Mouse (Mus musculus) lung, postnatal 0 days (tissue): Measurements from ENCODE around the gene Pam16. TPM values are rescaled to one million over a fixed set of nuclear protein-coding genes. Genes with fewer than 3 reads are reported as not detected.

Experiments used
- ATAC-seq: fragments of 200-750 bp; cut with Nextera tagmentation; 2 replicates; pipeline ENCODE4 v1.8.0; 2017; ENCODE audit warnings: moderate library complexity
- DNase-seq: peaks from one replicate; pipeline ENCODE4 v3.0.0-alpha.2; 2016; ENCODE audit warnings: low spot score
- H3K27ac ChIP-seq: fragments of 300-500 bp; sonication (generic); 2 replicates; pipeline ENCODE4 v1.5.1; 2014; ENCODE audit warnings: antibody characterized with exemption, mild to moderate bottlenecking, low read length, mixed read lengths
- H3K27me3 ChIP-seq: fragments of 300-500 bp; sonication (generic); replicated peaks from 2 replicates; pipeline ENCODE4 v1.6.1; 2014; ENCODE audit warnings: low read length, mixed read lengths; ENCODE audit not compliant: insufficient read depth
- H3K36me3 ChIP-seq: fragments of 300-500 bp; sonication (generic); 2 replicates; pipeline ENCODE4 v1.6.1; 2014; ENCODE audit warnings: low read length, mixed read lengths; ENCODE audit not compliant: insufficient read depth
- H3K4me1 ChIP-seq: fragments of 300-500 bp; sonication (generic); 2 replicates; pipeline ENCODE4 v1.6.1; 2014; ENCODE audit warnings: antibody characterized with exemption, low read depth, low read length, mixed read lengths; ENCODE audit not compliant: insufficient read depth
- H3K4me2 ChIP-seq: fragments of 300-500 bp; sonication (generic); replicated peaks from 2 replicates; pipeline ENCODE4 v1.6.1; 2014; ENCODE audit warnings: low read depth, mild to moderate bottlenecking, low read length, moderate library complexity, mixed read lengths
- H3K4me3 ChIP-seq: fragments of 300-500 bp; sonication (generic); 2 replicates; pipeline ENCODE4 v1.5.1; 2014; ENCODE audit warnings: low read depth, low read length
- H3K9ac ChIP-seq: fragments of 300-500 bp; sonication (generic); replicated peaks from 2 replicates; pipeline ENCODE4 v1.6.1; 2014; ENCODE audit warnings: low read depth, mild to moderate bottlenecking
- H3K9me3 ChIP-seq: fragments of 300-500 bp; sonication (generic); 2 replicates; pipeline ENCODE4 v1.6.1; 2016; ENCODE audit warnings: low read length, mixed read lengths
- CTCF ChIP-seq: IDR thresholded peaks from 2 replicates; pipeline ENCODE4 v1.5.1; 2016; ENCODE audit warnings: antibody characterized with exemption, mild to moderate bottlenecking
- EP300 ChIP-seq: IDR thresholded peaks from 2 replicates; pipeline ENCODE4 v1.6.1; 2016; ENCODE audit warnings: antibody characterized with exemption, mild to moderate bottlenecking, control low read depth
- WGBS: fragments of 180-500 bp; shearing (Covaris S2); extraction: QIAGEN DNeasy Blood & Tissue Kit; methylation state at CpG from one replicate; pipeline ENCODE4 v1.1.7; 2014; 5-methylcytosine and 5-hydroxymethylcytosine counted together
- polyA plus RNA-seq: library from polyadenylated mRNA; unstranded; fragments of >200 nt; fragmentation: Nextera tagmentation; extraction: Ambion mirVana; gene quantifications from 2 replicates; pipeline ENCODE4 v1.2.1, GENCODE M21; 2015

Gene Pam16
- polyA plus RNA-seq, 1 experiment from 2014 or later: 78.4 TPM

- no peak overlapping the region for H3K9ac ChIP-seq
- no peak overlapping the region for H3K4me2 ChIP-seq
- no peak overlapping the region for H3K27ac ChIP-seq
- no peaks in the 10 kb centered on the region for H3K36me3 ChIP-seq
- 40% methylated on average over 4 of the region's 4 CpGs for WGBS
- H3K27me3 ChIP-seq: no peaks in the 10 kb centered on the region
- no peak overlapping the region for H3K4me3 ChIP-seq
- no peak for TF ChIP-seq EP300
- no peak for TF ChIP-seq CTCF
- no peaks in the 10 kb centered on the region for H3K9me3 ChIP-seq
- DNase-seq (no peak), ATAC-seq (no peak)
- H3K4me1 ChIP-seq: peaks cover 2% of the 10 kb centered on the region; the same call in 1 of the 2 replicates
Measured at GRCm38 (mm10) chr16:4635760-4636159, 11.0 kb upstream of the Pam16 start.

GRCm38 (mm10) chr16:4634681-4635080, 9.9 kb upstream of the Pam16 start:
- Histone ChIP-seq H3K27me3 (no peaks in the 10 kb centered on the region), H3K4me1 (no peaks in the 10 kb centered on the region), H3K9me3 (no peaks in the 10 kb centered on the region), H3K27ac (no peak overlapping the region), H3K36me3 (no peaks in the 10 kb centered on the region), H3K4me3 (no peak overlapping the region), H3K4me2 (no peak overlapping the region), H3K9ac (no peak overlapping the region)
- no peak for TF ChIP-seq CTCF
- 83% methylated on average over 9 of the region's 9 CpGs for WGBS
- ATAC-seq (no peak), DNase-seq (no peak)

GRCm38 (mm10) chr16:4633661-4634060, 8.9 kb upstream of the Pam16 start:
- Histone ChIP-seq H3K27me3 (no peaks in the 10 kb centered on the region), H3K9ac (no peak overlapping the region), H3K27ac (no peak overlapping the region), H3K36me3 (no peaks in the 10 kb centered on the region), H3K9me3 (no peaks in the 10 kb centered on the region), H3K4me3 (no peak overlapping the region), H3K4me1 (no peaks in the 10 kb centered on the region), H3K4me2 (no peak overlapping the region)
- 94% methylated on average over 3 of the region's 3 CpGs for whole genome bisulfite sequencing
- TF ChIP-seq CTCF (no peak), EP300 (no peak)
- no peak for DNase-seq
- ATAC-seq: no peak

GRCm38 (mm10) chr16:4632050-4632449, 7.3 kb upstream of the Pam16 start:
- H3K9ac ChIP-seq: no peak overlapping the region
- ATAC-seq (peak; percentile 43), DNase-seq (peak; percentile 60)
- no peak overlapping the region for H3K4me2 ChIP-seq
- H3K4me1 ChIP-seq: no peaks in the 10 kb centered on the region
- H3K27me3 ChIP-seq: no peaks in the 10 kb centered on the region
- no peak overlapping the region for H3K27ac ChIP-seq
- no peaks in the 10 kb centered on the region for H3K9me3 ChIP-seq
- H3K4me3 ChIP-seq: no peak overlapping the region
- WGBS: 41% methylated on average over 7 of the region's 7 CpGs
- no peaks in the 10 kb centered on the region for H3K36me3 ChIP-seq
- peak; percentile 73 for TF ChIP-seq CTCF
- TF ChIP-seq EP300: no peak

- WGBS: 19% methylated on average over 6 of the region's 6 CpGs
Measured at GRCm38 (mm10) chr16:4629950-4630349, 5.2 kb upstream of the Pam16 start.

GRCm38 (mm10) chr16:4628898-4629419, 4.2 kb upstream of the Pam16 start:
- no peaks in the 10 kb centered on the region for H3K27me3 ChIP-seq
- no peaks in the 10 kb centered on the region for H3K36me3 ChIP-seq
- no peak for ATAC-seq
- no peak overlapping the region for H3K4me3 ChIP-seq
- WGBS: 82% methylated on average over 9 of the region's 9 CpGs
- H3K9me3 ChIP-seq: no peaks in the 10 kb centered on the region
- H3K27ac ChIP-seq: no peak overlapping the region
- H3K4me2 ChIP-seq: no peak overlapping the region
- no peak for TF ChIP-seq CTCF
- no peak for TF ChIP-seq EP300
- no peak for DNase-seq
- H3K9ac ChIP-seq: no peak overlapping the region; the same call in 1 of the 2 replicates
- H3K4me1 ChIP-seq: peaks cover 2% of the 10 kb centered on the region; the same call in 1 of the 2 replicates

More at GRCm38 (mm10) chr16:4629950-4630349, 5.2 kb upstream of the Pam16 start:
- H3K9ac ChIP-seq: no peak overlapping the region
- no peak overlapping the region for H3K27ac ChIP-seq
- TF ChIP-seq EP300 (no peak), CTCF (peak; percentile 99)
- H3K27me3 ChIP-seq: no peaks in the 10 kb centered on the region
- no peaks in the 10 kb centered on the region for H3K36me3 ChIP-seq
- DNase-seq (peak; percentile 66), ATAC-seq (peak; percentile 52)
- H3K4me2 ChIP-seq: no peak overlapping the region
- H3K4me3 ChIP-seq: no peak overlapping the region
- H3K4me1 ChIP-seq: no peaks in the 10 kb centered on the region
- H3K9me3 ChIP-seq: no peaks in the 10 kb centered on the region

GRCm38 (mm10) chr16:4627105-4627504, 2.3 kb upstream of the Pam16 start:
- no peak for DNase-seq
- TF ChIP-seq CTCF (no peak), EP300 (no peak)
- WGBS: 67% methylated on average over 6 of the region's 6 CpGs
- Histone ChIP-seq H3K4me1 (peaks cover 7% of the 10 kb centered on the region; the same call in 1 of the 2 replicates), H3K36me3 (no peaks in the 10 kb centered on the region), H3K9me3 (no peaks in the 10 kb centered on the region), H3K4me3 (no peak overlapping the region), H3K27me3 (no peaks in the 10 kb centered on the region), H3K27ac (no peak overlapping the region), H3K4me2 (no peak overlapping the region), H3K9ac (no peak overlapping the region)
- ATAC-seq: no peak
